29 mouse cellular contexts compared by ENCODE assay signal in the genomic region with DNA sequence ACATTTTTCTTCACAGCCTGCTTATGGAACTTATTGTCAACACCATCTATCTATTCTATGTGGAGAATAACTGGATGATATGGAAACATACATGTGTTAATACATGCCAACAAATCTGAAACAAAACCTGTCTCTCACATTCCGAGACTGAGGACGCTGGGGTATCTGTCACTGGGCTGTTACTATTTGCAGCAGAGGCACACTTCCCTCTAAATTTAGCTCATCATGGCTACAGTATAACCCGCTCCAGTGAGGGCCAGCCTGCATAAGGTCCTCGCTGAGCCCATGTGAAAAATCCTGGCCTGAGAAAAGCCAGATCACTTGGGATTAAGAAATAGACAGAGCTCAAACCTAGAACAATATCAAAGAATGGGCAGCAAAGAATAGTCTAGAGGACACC. TPM values are rescaled to one million over a fixed set of nuclear protein-coding genes. Genes with fewer than 3 reads are reported as not detected.
A peak's percentile ranks its signal among the peaks of the same experiment; 100 is the strongest.
DNase-seq lines count a peak whose midpoint lies in the region; ATAC-seq and TF ChIP-seq lines count a peak whose summit lies in the region.
"Had no signal": no experiment of that assay in that cellular context is flagged by ENCODE, and none has a peak within 500 bp of the region (broad histone marks: within the 10 kb centered on the region; RNA-seq: fewer than 3 reads in every experiment).

No protein-coding gene starts in this region.

- no peak for TF ChIP-seq CTCF in gastrocnemius, adult 2 months (IDR thresholded peaks at IDR 0.05)
- no peak for TF ChIP-seq CTCF in heart, postnatal 0 days (IDR thresholded peaks at IDR 0.05; ENCODE audit: low read depth)

- peak overlapping the region; percentile 54 for H3K4me3 ChIP-seq in gastrocnemius, adult 2 months
- H3K4me3 ChIP-seq in heart, embryonic 12.5 days = no peak overlapping the region
- H3K4me3 ChIP-seq in heart, postnatal 0 days (ENCODE audit: low read depth, low read length) = peak overlapping the region; percentile 22
- no peak overlapping the region for H3K4me3 ChIP-seq in forebrain, embryonic 10.5 days
- H3K4me3 ChIP-seq in hindbrain, embryonic 10.5 days = no peak overlapping the region
- H3K4me3 ChIP-seq: embryonic facial prominence, embryonic 13.5 days; kidney, embryonic 15.5 days; layer of hippocampus, adult 2 months; limb, embryonic 13.5 days; liver, embryonic 12.5 days; myocyte; neural tube, embryonic 12.5 days had no signal

- peak; percentile 55 for DNase-seq in gastrocnemius, adult 2 months
- no peak for DNase-seq in gastrocnemius, postnatal 14 days
- peak; percentile 39 for DNase-seq in heart, adult 8-10 months (ENCODE audit: low spot score)
- peak; percentile 72 for DNase-seq in heart, postnatal 0 days (ENCODE audit: low spot score)
- DNase-seq in forebrain, embryonic 10.5 days (ENCODE audit: extremely low spot score, low spot score) = no peak
- no peak for DNase-seq in hindbrain, embryonic 10.5 days (ENCODE audit: low spot score)
- DNase-seq in retina, postnatal 1 day = no peak
- DNase-seq: adrenal gland, postnatal 10 days; cerebellum, adult 11 months; cerebellum, adult 9-10 months; cerebellum, postnatal 36 days; embryo, embryonic 11 days; kidney, adult 11 months; kidney, postnatal 25 days; liver, postnatal 0 days; lung, postnatal 36 days; thymus, postnatal 4 days had no signal

- no peaks in the 10 kb centered on the region for H3K27me3 ChIP-seq in heart, embryonic 12.5 days (replicated peaks)
- H3K27me3 ChIP-seq in heart, postnatal 0 days (ENCODE audit: control insufficient read depth, insufficient read depth, low read length) = no peaks in the 10 kb centered on the region
- no peaks in the 10 kb centered on the region for H3K27me3 ChIP-seq in forebrain, embryonic 10.5 days (ENCODE audit: poor library complexity, severe bottlenecking)
- H3K27me3 ChIP-seq in hindbrain, embryonic 10.5 days (ENCODE audit: insufficient read depth, poor library complexity, severe bottlenecking) = no peaks in the 10 kb centered on the region
- H3K27me3 ChIP-seq: embryonic facial prominence, embryonic 13.5 days; kidney, embryonic 15.5 days; limb, embryonic 13.5 days; liver, embryonic 12.5 days; neural tube, embryonic 12.5 days; Patski had no signal

- TF ChIP-seq EP300 in heart, postnatal 0 days (IDR thresholded peaks at IDR 0.05; ENCODE audit: low read depth) = no peak

- H3K27ac ChIP-seq in gastrocnemius, adult 2 months = peak overlapping the region; percentile 90
- H3K27ac ChIP-seq in heart, embryonic 12.5 days (ENCODE audit: poor library complexity, severe bottlenecking) = peak overlapping the region; percentile 90
- H3K27ac ChIP-seq in heart, postnatal 0 days (ENCODE audit: low read depth) = peak overlapping the region; percentile 86
- H3K27ac ChIP-seq in forebrain, embryonic 10.5 days = no peak overlapping the region
- H3K27ac ChIP-seq in hindbrain, embryonic 10.5 days = no peak overlapping the region
- H3K27ac ChIP-seq: embryonic facial prominence, embryonic 13.5 days; hindbrain, embryonic 14.5 days; kidney, embryonic 15.5 days; layer of hippocampus, adult 2 months; limb, embryonic 13.5 days; liver, embryonic 12.5 days; neural tube, embryonic 12.5 days had no signal

- WGBS in heart, embryonic 12.5 days = 33% methylated on average over 4 of the region's 4 CpGs
- WGBS in heart, postnatal 0 days = 34% methylated on average over 4 of the region's 4 CpGs
- 94% methylated on average over 4 of the region's 4 CpGs for WGBS in forebrain, embryonic 10.5 days
- 93% methylated on average over 4 of the region's 4 CpGs for WGBS in hindbrain, embryonic 10.5 days

- intact Hi-C loops in gastrocnemius, adult 2 months (cut with DNase I) = no loop called here
- intact Hi-C loops in gastrocnemius, postnatal 14 days (cut with DNase I; ENCODE audit: low total_unique reads) = no loop called here

- peaks cover 13% of the 10 kb centered on the region for H3K36me3 ChIP-seq in heart, embryonic 12.5 days
- H3K36me3 ChIP-seq in heart, postnatal 0 days (replicated peaks; ENCODE audit: control insufficient read depth, insufficient read depth, low read length) = peaks cover 15% of the 10 kb centered on the region; the same call in 1 of the 2 replicates
- H3K36me3 ChIP-seq in forebrain, embryonic 10.5 days (replicated peaks) = peaks cover 81% of the 10 kb centered on the region
- H3K36me3 ChIP-seq in hindbrain, embryonic 10.5 days = peaks cover 72% of the 10 kb centered on the region

- H3K4me1 ChIP-seq in heart, embryonic 12.5 days (replicated peaks) = peaks cover 24% of the 10 kb centered on the region
- peaks cover 26% of the 10 kb centered on the region; the same call in 1 of the 2 replicates for H3K4me1 ChIP-seq in heart, postnatal 0 days (ENCODE audit: control insufficient read depth, insufficient read depth)
- H3K4me1 ChIP-seq in forebrain, embryonic 10.5 days = no peaks in the 10 kb centered on the region
- H3K4me1 ChIP-seq in hindbrain, embryonic 10.5 days (replicated peaks) = no peaks in the 10 kb centered on the region
- H3K4me1 ChIP-seq: embryonic facial prominence, embryonic 13.5 days; neural tube, embryonic 12.5 days had no signal

- ATAC-seq in heart, embryonic 12.5 days (ENCODE audit: insufficient number of reproducible peaks, low FRiP score) = no peak
- ATAC-seq in heart, postnatal 0 days (ENCODE audit: insufficient read depth, low read depth) = peak; percentile 92
- ATAC-seq: forebrain, embryonic 16.5 days; liver, embryonic 12.5 days; liver, postnatal 0 days; Patski had no signal

- no peak overlapping the region for H3K9ac ChIP-seq in heart, embryonic 12.5 days
- no peak overlapping the region for H3K9ac ChIP-seq in heart, postnatal 0 days (replicated peaks; ENCODE audit: low read depth, low read length)
- H3K9ac ChIP-seq: embryonic facial prominence, embryonic 13.5 days; hindbrain, embryonic 14.5 days; kidney, embryonic 15.5 days; limb, embryonic 13.5 days; liver, embryonic 12.5 days; liver, postnatal 0 days; neural tube, embryonic 12.5 days had no signal

- H3K4me2 ChIP-seq in heart, embryonic 12.5 days = peak overlapping the region; percentile 23
- peak overlapping the region; percentile 42 for H3K4me2 ChIP-seq in heart, postnatal 0 days (ENCODE audit: low read depth, low read length)
- H3K4me2 ChIP-seq: embryonic facial prominence, embryonic 13.5 days; hindbrain, embryonic 14.5 days; kidney, embryonic 15.5 days; limb, embryonic 13.5 days; liver, embryonic 12.5 days; midbrain, embryonic 11.5 days; neural tube, embryonic 12.5 days had no signal

- no peaks in the 10 kb centered on the region for H3K9me3 ChIP-seq in heart, embryonic 12.5 days (replicated peaks)
- H3K9me3 ChIP-seq in heart, postnatal 0 days (replicated peaks; ENCODE audit: control insufficient read depth, low read length) = no peaks in the 10 kb centered on the region
- no peaks in the 10 kb centered on the region for H3K9me3 ChIP-seq in forebrain, embryonic 10.5 days
- H3K9me3 ChIP-seq in hindbrain, embryonic 10.5 days = no peaks in the 10 kb centered on the region
- H3K9me3 ChIP-seq: embryonic facial prominence, embryonic 13.5 days; kidney, embryonic 15.5 days; limb, embryonic 13.5 days; liver, embryonic 12.5 days; neural tube, embryonic 12.5 days had no signal

RNA-seq across cellular contexts. Expression of a gene that starts 19.7 kb away (rescaled TPM):
- total RNA-seq in gastrocnemius, adult 2 months (2021) = 1 to 10 TPM; 5.1 to 6.5 TPM
- 10 to 100 TPM; 10.0 to 11.0 TPM for total RNA-seq in gastrocnemius, postnatal 14 days (2021)
- 10 to 100 TPM; 11.7 to 17.0 (median 14.3) TPM for total RNA-seq in heart, adult 8-10 months (2022)
- polyA plus RNA-seq in heart, embryonic 12.5 days (2016; fragmentation: Nextera tagmentation; extraction: Ambion mirVana) = 26.7 and 27.6 TPM in 2 replicates
- 8.9 and 9.9 TPM in 2 replicates for total RNA-seq in heart, postnatal 0 days (2014; rRNA removed; ENCODE audit: low replicate concordance)
- polyA plus RNA-seq in heart, postnatal 0 days (2015; fragmentation: Nextera tagmentation; extraction: Ambion mirVana) = 23.1 and 24.8 TPM in 2 replicates
- 21.4 and 23.8 TPM in 2 replicates for polyA plus RNA-seq in forebrain, embryonic 10.5 days (2016; fragmentation: Nextera tagmentation; extraction: Ambion mirVana)
- polyA plus RNA-seq in hindbrain, embryonic 10.5 days (2016; fragmentation: Nextera tagmentation; extraction: Ambion mirVana) = 20.5 and 23.3 TPM in 2 replicates

RNA-seq across cellular contexts. Expression of a gene that starts 20.7 kb away (rescaled TPM):
- 100 to 1,000 TPM; 107 to 130 TPM for total RNA-seq in gastrocnemius, adult 2 months (2021)
- 100 to 1,000 TPM; 118 to 136 TPM for total RNA-seq in gastrocnemius, postnatal 14 days (2021)
- 100 to 1,000 TPM; 179 to 216 (median 198) TPM for total RNA-seq in heart, adult 8-10 months (2022)
- 213 and 218 TPM in 2 replicates for polyA plus RNA-seq in heart, embryonic 12.5 days (2016; fragmentation: Nextera tagmentation; extraction: Ambion mirVana)
- total RNA-seq in heart, postnatal 0 days (2014; rRNA removed; ENCODE audit: low replicate concordance) = 147 and 151 TPM in 2 replicates
- polyA plus RNA-seq in heart, postnatal 0 days (2015; fragmentation: Nextera tagmentation; extraction: Ambion mirVana) = 189 and 203 TPM in 2 replicates
- polyA plus RNA-seq in forebrain, embryonic 10.5 days (2016; fragmentation: Nextera tagmentation; extraction: Ambion mirVana) = 269 and 276 TPM in 2 replicates
- 258 and 260 TPM in 2 replicates for polyA plus RNA-seq in hindbrain, embryonic 10.5 days (2016; fragmentation: Nextera tagmentation; extraction: Ambion mirVana)

Comparison
In these comparisons a context has a peak if more than half of its experiments do, and no peak if none do; other contexts are left out.
1. DNase-seq: peak in gastrocnemius, adult 2 months (single experiment), heart, adult 8-10 months (single experiment) and heart, postnatal 0 days (single experiment); none in gastrocnemius, postnatal 14 days (single experiment), forebrain, embryonic 10.5 days (single experiment), hindbrain, embryonic 10.5 days (single experiment) and retina, postnatal 1 day (single experiment).
2. H3K4me3 ChIP-seq: peak in gastrocnemius, adult 2 months (single experiment) and heart, postnatal 0 days (single experiment); none in heart, embryonic 12.5 days (single experiment), forebrain, embryonic 10.5 days (single experiment) and hindbrain, embryonic 10.5 days (single experiment).
3. H3K27ac ChIP-seq: peak in gastrocnemius, adult 2 months (single experiment), heart, embryonic 12.5 days (single experiment) and heart, postnatal 0 days (single experiment); none in forebrain, embryonic 10.5 days (single experiment) and hindbrain, embryonic 10.5 days (single experiment).